Comparison of ENCODE assay signal across 26 mouse cellular contexts in the genomic region with DNA sequence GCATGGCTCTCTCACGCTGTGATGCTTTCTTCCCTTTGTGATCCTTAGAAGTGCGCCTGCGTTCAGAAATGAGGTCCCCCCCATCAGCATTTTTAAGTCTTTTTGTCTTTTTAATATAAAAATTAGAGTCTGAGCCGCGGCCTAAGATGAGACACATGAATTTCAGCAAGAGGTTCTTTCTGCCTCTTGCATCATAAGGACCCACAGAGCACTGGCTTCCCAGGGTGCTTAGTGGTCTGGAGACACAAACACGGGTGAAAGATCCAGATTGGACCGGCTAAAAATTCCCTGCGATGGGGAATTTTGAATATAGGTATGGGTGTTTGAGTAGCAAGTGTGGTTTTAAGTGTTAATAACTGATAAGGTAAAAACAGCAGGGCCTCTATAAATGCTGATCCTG.
"Had no signal": no experiment of that assay in that cellular context is flagged by ENCODE, and none has a peak within 500 bp of the region (broad histone marks: within the 10 kb centered on the region; RNA-seq: fewer than 3 reads in every experiment).

No protein-coding gene starts in this region.

- H3K4me3 ChIP-seq: gastrocnemius, adult 2 months; heart, adult 2 months; heart, embryonic 13.5 days; heart, embryonic 15.5 days; hindbrain, embryonic 10.5 days; hindbrain, embryonic 12.5 days; intestine, embryonic 15.5 days; kidney, embryonic 15.5 days; limb, embryonic 13.5 days; limb, embryonic 15.5 days had no signal

- H3K4me1 ChIP-seq: heart, embryonic 13.5 days; heart, embryonic 15.5 days; hindbrain, embryonic 12.5 days; intestine, embryonic 15.5 days; kidney, embryonic 15.5 days had no signal

- H3K27ac ChIP-seq: gastrocnemius, adult 2 months; heart, adult 2 months; heart, embryonic 13.5 days; heart, embryonic 15.5 days; hindbrain, embryonic 10.5 days; hindbrain, embryonic 12.5 days; hindbrain, embryonic 14.5 days; intestine, embryonic 15.5 days; kidney, embryonic 15.5 days; kidney, postnatal 0 days; limb, embryonic 13.5 days; limb, embryonic 15.5 days had no signal

- H3K36me3 ChIP-seq: heart, embryonic 13.5 days; heart, embryonic 15.5 days; hindbrain, embryonic 10.5 days; hindbrain, embryonic 12.5 days; intestine, embryonic 15.5 days; kidney, embryonic 15.5 days; limb, embryonic 13.5 days; limb, embryonic 15.5 days had no signal

- H3K4me2 ChIP-seq: heart, embryonic 11.5 days; heart, embryonic 13.5 days; heart, embryonic 15.5 days; hindbrain, embryonic 12.5 days; hindbrain, embryonic 14.5 days; intestine, embryonic 15.5 days; kidney, embryonic 15.5 days; limb, embryonic 13.5 days; limb, embryonic 15.5 days had no signal

- H3K9ac ChIP-seq: heart, embryonic 13.5 days; heart, embryonic 15.5 days; hindbrain, embryonic 12.5 days; hindbrain, embryonic 14.5 days; intestine, embryonic 15.5 days; kidney, embryonic 15.5 days; limb, embryonic 13.5 days; limb, embryonic 15.5 days had no signal

- H3K27me3 ChIP-seq: heart, embryonic 13.5 days; heart, embryonic 15.5 days; hindbrain, embryonic 12.5 days; intestine, embryonic 15.5 days; kidney, embryonic 15.5 days; limb, embryonic 13.5 days; limb, embryonic 15.5 days had no signal

- H3K9me3 ChIP-seq: heart, embryonic 13.5 days; heart, embryonic 15.5 days; hindbrain, embryonic 10.5 days; hindbrain, embryonic 12.5 days; intestine, embryonic 15.5 days; kidney, embryonic 15.5 days; limb, embryonic 13.5 days; limb, embryonic 15.5 days had no signal

- DNase-seq: gastrocnemius, adult 2 months; gastrocnemius, postnatal 10 days; gastrocnemius, postnatal 25 days; heart, adult 2 months; heart, postnatal 4 days; kidney, adult 11 months; kidney, adult 2 months; kidney, adult 9 months; kidney, postnatal 14 days; kidney, postnatal 36 days; layer of hippocampus, adult 9-11 months; layer of hippocampus, postnatal 36 days; left cerebral cortex, postnatal 4 days had no signal

- ATAC-seq: hindbrain, embryonic 16.5 days; inflammation-experienced regulatory T-cells, adult 6 months; intestine, embryonic 15.5 days had no signal
